Mouse (Mus musculus): ENCODE results near the gene Herc3.

- TF ChIP-seq CTCF (IDR thresholded peaks at IDR 0.05) (no peak), EP300 (IDR thresholded peaks at IDR 0.05; ENCODE audit: insufficient read depth, low read depth, low read length) (no peak)
Observed at GRCm38 (mm10) chr6:58903171-58903570, 71.9 kb downstream of the Herc3 start.
